Mouse (Mus musculus) R1 (cell line): ENCODE results near the gene Wdr18.

Experiments
- DNase-seq: peaks from one replicate; pipeline ENCODE4 v3.0.0-alpha.2; 2018; ENCODE audit warnings: low read depth, low spot score

Wdr18 gene

GRCm38 (mm10) chr10:79927324-79928029 lies 32.5 kb upstream of the Wdr18 start:
- peak; percentile 55 for DNase-seq

- DNase-seq = no peak
Observed at GRCm38 (mm10) chr10:79928030-79928694, 31.8 kb upstream of the Wdr18 start.

GRCm38 (mm10) chr10:79928907-79929701 lies 30.8 kb upstream of the Wdr18 start:
- DNase-seq = no peak

- DNase-seq = no peak
Observed at GRCm38 (mm10) chr10:79929967-79930825, 29.8 kb upstream of the Wdr18 start.

- no peak for DNase-seq
Observed at GRCm38 (mm10) chr10:79930826-79931186, 29.1 kb upstream of the Wdr18 start.

DNA sequence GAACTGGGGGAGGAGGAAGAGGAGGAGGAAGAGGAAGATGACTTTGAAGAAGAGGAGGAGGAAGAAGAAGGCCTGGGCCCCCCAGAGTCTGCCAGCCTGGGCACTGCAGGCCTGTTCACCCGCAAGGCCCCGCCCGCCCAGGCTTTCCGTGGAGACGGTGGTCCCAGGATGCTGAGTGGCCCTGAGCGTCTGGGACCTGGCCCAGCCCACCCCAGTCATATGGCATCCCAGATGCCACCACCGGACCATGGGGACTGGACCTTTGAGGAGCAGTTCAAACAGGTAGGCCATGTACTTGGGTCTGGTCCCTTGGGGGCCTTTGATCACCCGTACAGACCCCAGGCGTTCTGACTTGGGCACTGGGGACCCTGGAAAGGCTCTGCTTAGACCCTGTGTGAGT lies 28.2 kb upstream of the Wdr18 start:
- DNase-seq = no peak

DNA sequence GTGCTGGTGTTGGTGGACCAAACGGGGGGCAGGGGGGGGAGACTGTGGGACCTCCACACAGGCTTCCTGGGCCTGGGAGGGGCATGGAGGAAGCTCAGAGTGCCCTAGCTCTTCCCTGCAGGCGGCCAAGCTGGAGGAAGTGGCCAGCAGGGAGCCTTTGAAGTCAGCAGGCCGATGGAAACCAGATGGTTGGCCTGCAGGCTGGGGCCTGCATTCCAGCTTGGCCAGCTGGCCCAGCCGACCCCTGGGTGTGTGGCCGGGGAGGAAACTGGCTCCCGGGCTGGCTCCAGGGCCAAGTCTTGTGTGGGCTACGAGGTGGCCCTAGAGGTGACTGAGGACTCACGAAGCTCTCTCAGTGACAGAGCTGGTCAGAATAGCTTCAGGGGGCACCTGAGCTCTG lies 27.2 kb upstream of the Wdr18 start:
- no peak for DNase-seq

GRCm38 (mm10) chr10:79933145-79933679 lies 26.7 kb upstream of the Wdr18 start:
- no peak for DNase-seq

DNA sequence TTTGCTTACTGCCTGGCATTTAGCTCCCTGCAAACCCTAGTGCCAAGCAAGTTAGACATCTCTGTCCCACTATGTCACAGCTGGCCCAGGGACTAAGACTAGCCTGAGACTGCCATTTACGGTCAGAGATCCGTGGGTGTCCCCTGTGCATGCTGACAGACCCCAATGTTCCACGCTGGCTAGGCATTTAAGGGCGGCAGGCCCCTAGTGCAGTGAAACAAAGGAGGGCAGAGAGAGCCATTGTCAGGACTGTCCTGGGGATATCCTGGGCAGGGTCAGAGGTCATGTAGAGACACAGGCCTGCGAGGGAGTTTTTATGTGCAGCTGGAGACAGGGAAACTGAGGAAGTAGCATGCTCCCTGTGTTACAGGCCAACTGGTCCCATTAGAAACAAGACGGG lies 26.1 kb upstream of the Wdr18 start:
- DNase-seq = no peak

DNA sequence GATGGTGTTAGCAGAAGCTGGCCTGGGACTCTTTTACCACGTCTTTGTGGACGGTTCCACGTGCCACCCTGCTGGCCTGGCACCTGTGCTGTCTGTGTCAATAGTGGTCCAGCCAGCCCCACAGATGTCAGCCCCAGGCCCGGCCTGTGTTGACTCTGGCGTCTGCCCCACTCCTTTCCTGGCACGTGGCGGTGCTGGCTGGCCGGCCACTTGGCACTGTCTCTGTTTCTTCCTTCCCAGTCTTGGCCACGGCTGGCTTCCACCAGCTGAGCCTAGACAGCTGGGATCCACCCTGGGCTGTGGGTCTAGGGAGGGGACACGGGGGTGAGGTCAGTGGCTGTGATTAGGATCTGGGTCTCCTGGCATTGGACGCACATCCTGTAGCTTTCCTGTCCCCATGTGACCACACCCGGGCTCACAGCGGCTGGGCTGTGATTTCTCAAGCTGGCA lies 25.7 kb upstream of the Wdr18 start:
- no peak for DNase-seq

- DNase-seq = no peak
Observed at GRCm38 (mm10) chr10:79934794-79935569, 25.0 kb upstream of the Wdr18 start.

DNA sequence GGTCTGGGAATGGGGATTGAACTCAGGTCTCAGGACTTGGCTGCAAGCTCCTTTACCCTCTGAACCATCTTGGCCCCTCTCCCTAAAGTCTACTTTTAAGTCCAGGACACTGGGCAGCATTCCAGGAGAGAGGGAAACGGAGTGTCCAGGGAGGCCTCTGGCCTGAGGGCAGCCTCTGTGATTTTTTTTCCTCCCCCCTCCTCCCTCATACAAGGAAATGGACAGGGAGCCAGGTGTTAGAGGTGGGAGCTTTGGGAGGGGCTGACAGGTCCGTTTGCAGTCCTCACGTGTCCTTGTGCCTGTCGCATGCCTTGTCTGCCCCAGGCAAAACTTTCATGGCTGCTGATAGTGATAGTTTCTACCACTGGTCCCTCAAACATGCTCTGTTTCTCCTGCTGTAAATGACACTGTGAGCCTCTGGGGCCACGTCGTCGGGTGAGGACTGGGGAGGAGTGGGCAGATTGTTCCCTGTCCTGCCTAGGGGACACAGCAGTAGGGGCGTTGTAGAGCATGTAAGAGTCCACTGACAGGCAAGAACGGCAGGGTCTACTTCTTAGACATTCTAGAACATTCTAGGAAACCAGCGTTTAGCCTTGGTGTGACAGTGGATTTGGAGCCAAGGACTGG lies 23.6 kb upstream of the Wdr18 start:
- no peak for DNase-seq

- DNase-seq = no peak
Observed at GRCm38 (mm10) chr10:79936911-79937441, 23.0 kb upstream of the Wdr18 start.

GRCm38 (mm10) chr10:79937775-79938526 lies 22.0 kb upstream of the Wdr18 start:
- DNase-seq = no peak

DNA sequence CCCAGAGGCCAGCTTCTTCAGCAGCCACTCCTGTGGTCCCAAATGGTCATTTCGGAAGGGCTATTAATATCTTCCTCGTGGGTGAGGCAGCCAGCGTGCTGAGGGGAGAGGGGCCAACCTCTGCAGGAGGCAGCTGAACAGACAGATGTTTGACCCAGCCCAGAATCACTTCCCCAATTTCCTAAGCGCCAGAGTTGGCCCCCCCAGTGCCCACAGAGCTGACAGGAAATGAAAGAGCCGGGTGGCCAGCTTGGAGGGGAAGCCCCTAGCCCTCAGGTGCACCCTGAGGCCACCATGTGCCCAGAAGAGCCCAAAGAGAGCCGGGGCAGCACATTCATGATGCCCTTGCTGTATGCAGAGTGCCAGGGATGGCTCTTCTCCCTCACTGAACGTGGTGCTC lies 19.2 kb upstream of the Wdr18 start:
- no peak for DNase-seq

GRCm38 (mm10) chr10:79942988-79943387 lies 17.0 kb upstream of the Wdr18 start:
- no peak for DNase-seq

- no peak for DNase-seq
Observed at GRCm38 (mm10) chr10:79943471-79943901, 16.5 kb upstream of the Wdr18 start.

DNA sequence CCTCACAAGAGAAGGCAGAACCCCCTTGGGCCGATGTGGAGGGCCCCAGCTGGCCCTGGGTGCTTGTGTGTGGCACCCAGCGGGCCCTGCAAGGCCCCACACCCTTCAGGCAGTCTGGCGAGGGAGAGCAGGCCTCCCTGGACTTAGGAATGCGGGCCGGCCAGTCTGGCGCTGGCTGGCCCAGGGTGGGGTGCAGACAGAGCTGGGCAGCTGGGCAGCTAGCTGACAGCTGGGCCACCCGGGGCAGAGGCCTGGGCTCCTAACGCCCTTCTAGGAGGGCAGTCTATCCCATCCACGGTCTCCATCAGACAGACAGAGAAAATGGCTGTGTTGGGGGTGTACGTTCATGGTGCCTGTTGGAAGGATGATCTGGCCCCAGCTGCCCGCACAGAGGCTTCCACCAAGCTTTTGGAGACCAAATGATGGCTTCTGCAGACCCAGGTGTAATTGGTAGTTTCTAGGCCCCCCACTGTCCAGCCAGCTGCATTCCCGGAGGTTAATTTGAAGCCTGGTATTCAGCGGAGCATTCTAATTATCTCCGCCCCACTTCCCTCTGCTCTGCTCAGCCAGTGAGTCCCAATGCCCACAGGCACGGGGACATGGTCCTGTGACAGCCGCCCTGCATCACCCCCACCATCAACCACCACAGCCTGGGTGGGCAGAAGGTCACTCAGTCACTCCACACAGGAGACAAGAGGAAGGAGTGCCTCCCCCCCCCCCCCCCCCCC lies 14.3 kb upstream of the Wdr18 start:
- DNase-seq = no peak
